Mouse (Mus musculus) retina, adult 2 months (tissue): ENCODE data around the gene Dscam.

Experiments used
- DNase-seq: peaks from one replicate; pipeline ENCODE4 v3.0.0-alpha.2; 2012; ENCODE audit warnings: low read depth, low spot score

Gene Dscam

GRCm38 (mm10) chr16:97105266-97105665, 65.3 kb downstream of the Dscam start:
- DNase-seq, result no peak

- DNase-seq, result no peak
Measured at GRCm38 (mm10) chr16:97103046-97103445, 67.5 kb downstream of the Dscam start.

GRCm38 (mm10) chr16:97100091-97100490, 70.5 kb downstream of the Dscam start:
- DNase-seq, result no peak

GRCm38 (mm10) chr16:97098508-97098907, 72.0 kb downstream of the Dscam start:
- DNase-seq, result no peak

GRCm38 (mm10) chr16:97096709-97097108, 73.8 kb downstream of the Dscam start:
- DNase-seq, result no peak

GRCm38 (mm10) chr16:97095496-97095895, 75.1 kb downstream of the Dscam start:
- DNase-seq, result no peak

GRCm38 (mm10) chr16:97089339-97089738, 81.2 kb downstream of the Dscam start:
- DNase-seq, result no peak

- no peak for DNase-seq
Measured at GRCm38 (mm10) chr16:97083694-97084093, 86.9 kb downstream of the Dscam start.

- DNase-seq, result no peak
Measured at GRCm38 (mm10) chr16:97075920-97076572, 94.5 kb downstream of the Dscam start.

GRCm38 (mm10) chr16:97075137-97075902, 95.2 kb downstream of the Dscam start:
- no peak for DNase-seq

- no peak for DNase-seq
Measured at GRCm38 (mm10) chr16:97073847-97074246, 96.7 kb downstream of the Dscam start.

- DNase-seq, result no peak
Measured at GRCm38 (mm10) chr16:97072624-97073023, 97.9 kb downstream of the Dscam start.

GRCm38 (mm10) chr16:97066856-97067255, 103.7 kb downstream of the Dscam start:
- no peak for DNase-seq

GRCm38 (mm10) chr16:97062207-97062606, 108.3 kb downstream of the Dscam start:
- DNase-seq, result no peak

- no peak for DNase-seq
Measured at GRCm38 (mm10) chr16:97061390-97061789, 109.2 kb downstream of the Dscam start.

- no peak for DNase-seq
Measured at GRCm38 (mm10) chr16:97060736-97061135, 109.8 kb downstream of the Dscam start.

- no peak for DNase-seq
Measured at GRCm38 (mm10) chr16:97060276-97060675, 110.3 kb downstream of the Dscam start.

GRCm38 (mm10) chr16:97035271-97035670, 135.3 kb downstream of the Dscam start:
- DNase-seq, result no peak

- DNase-seq, result no peak
Measured at GRCm38 (mm10) chr16:97033540-97034058, 137.0 kb downstream of the Dscam start.

GRCm38 (mm10) chr16:97027701-97028100, 142.9 kb downstream of the Dscam start:
- no peak for DNase-seq

GRCm38 (mm10) chr16:97026803-97027202, 143.7 kb downstream of the Dscam start:
- DNase-seq, result no peak

- no peak for DNase-seq
Measured at GRCm38 (mm10) chr16:97024406-97024805, 146.1 kb downstream of the Dscam start.

GRCm38 (mm10) chr16:97021496-97021895, 149.1 kb downstream of the Dscam start:
- no peak for DNase-seq
